Mouse (Mus musculus) megakaryocyte-erythroid progenitor cell, adult 5 weeks (primary cell): ENCODE data around the gene Myl3. TPM values are rescaled to one million over a fixed set of nuclear protein-coding genes. Genes with fewer than 3 reads are reported as not detected.

Experiments
- polyA plus RNA-seq: library from polyadenylated mRNA; stranded (reverse); fragments of >175 nt; gene quantifications from 2 replicates; pipeline ENCODE4 v1.2.3, GENCODE M21; 2012

Myl3 gene
- not detected in 2 replicates for polyA plus RNA-seq

DNA sequence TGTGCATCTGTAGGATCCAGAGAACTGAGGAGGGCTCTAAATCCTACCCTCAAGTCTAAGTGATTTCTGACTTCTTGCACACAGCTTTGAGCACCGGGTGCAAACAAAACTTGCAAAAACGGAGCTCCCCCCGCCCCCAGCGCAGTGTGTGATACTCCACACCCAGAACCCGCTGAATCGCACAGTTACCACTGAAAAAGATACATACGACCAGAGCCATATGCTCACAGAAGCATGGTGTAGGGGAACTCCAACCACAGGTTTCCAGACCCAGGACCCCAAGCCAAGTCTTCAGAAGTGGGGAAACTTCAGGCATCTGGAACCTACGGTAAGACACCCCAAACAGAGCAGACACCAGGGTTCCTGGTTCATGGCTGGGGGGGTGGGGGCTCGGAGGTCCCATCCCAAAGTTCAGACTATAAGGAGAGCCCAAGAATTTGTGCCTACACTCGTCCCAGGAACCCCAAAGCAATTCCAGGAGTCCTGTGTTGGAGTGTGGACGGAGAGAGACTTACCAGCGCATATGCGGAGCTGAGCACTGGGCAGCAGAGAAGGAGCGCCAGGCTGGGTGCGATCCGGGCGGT, at the start of gene Myl3:
Myl3 (plus strand) TSS at position 151 of the 584 bp plus-strand sequence.

GRCm38 (mm10) chr9:110746961-110747360, 5.3 kb downstream of the Myl3 start, which contains the start of gene Pth1r:
Pth1r (minus strand) TSS chr9:110747145.

GRCm38 (mm10) chr9:110797866-110798265, 56.2 kb downstream of the Myl3 start, which contains the start of gene Prss42:
Prss42 (plus strand) TSS chr9:110798166.

GRCm38 (mm10) chr9:110813789-110814188, 72.1 kb downstream of the Myl3 start, which contains the start of gene Prss44:
Prss44 (plus strand) TSS chr9:110813994.

Other genes with a start within 250 kb of the Myl3 start
- 12.9 and 21.6 TPM in 2 replicates for gene Setd2, start 209.3 kb upstream of the Myl3 start, polyA plus RNA-seq
- 4.9 and 6.1 TPM in 2 replicates for gene Nradd, start 117.4 kb upstream of the Myl3 start, polyA plus RNA-seq
- 74.5 and 76.5 TPM in 2 replicates for gene Nbeal2, start 87.7 kb upstream of the Myl3 start, polyA plus RNA-seq
- 381 and 533 TPM in 2 replicates for gene Ccdc12, start 85.4 kb upstream of the Myl3 start, polyA plus RNA-seq
- gene Pth1r, start 5.3 kb downstream of the Myl3 start, polyA plus RNA-seq: 0.34 and 0.65 TPM in 2 replicates
- gene Prss42, start 56.3 kb downstream of the Myl3 start, polyA plus RNA-seq: 0.04 and 0.14 TPM in 2 replicates
- gene Prss44, start 72.1 kb downstream of the Myl3 start, polyA plus RNA-seq: not detected in 2 replicates
- gene Prss43, start 84.8 kb downstream of the Myl3 start, polyA plus RNA-seq: not detected in 2 replicates
- gene Prss45, start 92.7 kb downstream of the Myl3 start, polyA plus RNA-seq: not detected in 2 replicates
- not detected in 2 replicates for gene Prss46, start 102.6 kb downstream of the Myl3 start, polyA plus RNA-seq
- gene Prss50, start 116.1 kb downstream of the Myl3 start, polyA plus RNA-seq: 54.6 and 61.0 TPM in 2 replicates
- 3.9 and 6.0 TPM in 2 replicates for gene Als2cl, start 138.0 kb downstream of the Myl3 start, polyA plus RNA-seq
- gene Tmie, start 138.3 kb downstream of the Myl3 start, polyA plus RNA-seq: 0.35 and 0.51 TPM in 2 replicates
- not detected in 2 replicates for gene Fam240a, start 175.0 kb downstream of the Myl3 start, polyA plus RNA-seq
- gene Tdgf1, start 204.3 kb downstream of the Myl3 start, polyA plus RNA-seq: not detected in 2 replicates
- gene Lrrc2, start 209.7 kb downstream of the Myl3 start, polyA plus RNA-seq: not detected in 2 replicates
- 0.12 TPM in 1 of 2 replicates, not detected in the other for gene Rtp3, start 248.7 kb downstream of the Myl3 start, polyA plus RNA-seq